Mouse (Mus musculus): Measurements from ENCODE around the gene Hist2h2ab.
"Not testable (repeated sequence)": the region's sequence is repeated elsewhere in the genome, so short reads cannot be mapped to it uniquely, and the experiment has no call there.

The Hist2h2ab gene

DNA sequence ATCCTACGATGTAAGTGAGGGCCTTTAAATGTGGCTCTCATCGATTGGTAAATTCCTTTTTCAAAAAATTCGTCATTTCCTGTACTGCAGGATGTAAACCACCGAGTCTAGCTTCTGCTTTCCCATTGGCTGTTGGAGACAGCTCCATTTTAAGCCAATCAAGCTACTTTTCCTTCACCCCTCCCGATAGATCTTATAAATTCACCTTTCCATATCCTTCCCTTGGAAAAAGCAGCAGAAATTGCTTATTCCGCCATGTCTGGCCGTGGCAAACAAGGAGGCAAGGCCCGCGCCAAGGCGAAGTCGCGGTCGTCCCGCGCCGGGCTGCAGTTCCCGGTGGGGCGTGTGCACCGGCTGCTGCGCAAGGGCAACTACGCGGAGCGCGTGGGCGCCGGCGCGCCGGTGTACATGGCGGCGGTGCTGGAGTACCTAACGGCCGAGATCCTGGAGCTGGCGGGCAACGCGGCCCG lies at the start of gene Hist2h2ab, which contains the start of gene Bola1:
Gene Hist2h2ab, plus strand, starts transcription at position 205 of the 470 bp plus-strand sequence.
Gene Bola1, minus strand, starts transcription at position 49 of the 470 bp plus-strand sequence.
- peak; percentile 78 to 81 for DNase-seq

- no peak for DNase-seq
Measured at GRCm38 (mm10) chr3:96170276-96170675, 49.4 kb upstream of the Hist2h2ab start.

DNA sequence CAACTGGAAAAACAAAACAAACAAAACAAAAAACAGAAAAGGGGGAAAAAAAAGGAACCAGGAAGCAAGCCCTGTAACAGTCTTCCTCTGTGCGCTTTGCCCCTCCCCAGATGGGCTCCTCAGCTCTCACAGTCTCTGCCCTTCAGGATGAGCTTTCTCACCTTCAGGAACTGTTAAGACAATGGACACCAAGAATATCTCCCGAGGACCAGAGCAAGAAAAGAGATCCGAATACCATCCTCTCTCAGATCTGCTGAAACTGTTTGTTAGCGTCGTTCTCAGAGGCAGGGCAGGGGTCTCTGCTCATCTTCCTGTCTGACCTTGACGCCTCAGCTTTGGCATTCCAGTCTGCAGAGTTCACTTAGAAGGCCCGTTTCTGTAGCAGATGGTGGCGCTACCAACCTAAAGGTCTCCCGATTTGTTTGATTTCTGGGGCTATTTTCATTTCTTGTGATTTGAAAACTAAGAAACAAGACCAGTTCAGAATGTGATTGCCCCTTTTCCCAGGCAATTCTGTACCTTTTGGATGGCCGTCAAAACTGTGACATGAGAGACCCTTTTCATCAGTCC lies 48.6 kb upstream of the Hist2h2ab start:
- DNase-seq: no peak

GRCm38 (mm10) chr3:96171583-96172196 lies 48.0 kb upstream of the Hist2h2ab start:
- no peak for DNase-seq

DNA sequence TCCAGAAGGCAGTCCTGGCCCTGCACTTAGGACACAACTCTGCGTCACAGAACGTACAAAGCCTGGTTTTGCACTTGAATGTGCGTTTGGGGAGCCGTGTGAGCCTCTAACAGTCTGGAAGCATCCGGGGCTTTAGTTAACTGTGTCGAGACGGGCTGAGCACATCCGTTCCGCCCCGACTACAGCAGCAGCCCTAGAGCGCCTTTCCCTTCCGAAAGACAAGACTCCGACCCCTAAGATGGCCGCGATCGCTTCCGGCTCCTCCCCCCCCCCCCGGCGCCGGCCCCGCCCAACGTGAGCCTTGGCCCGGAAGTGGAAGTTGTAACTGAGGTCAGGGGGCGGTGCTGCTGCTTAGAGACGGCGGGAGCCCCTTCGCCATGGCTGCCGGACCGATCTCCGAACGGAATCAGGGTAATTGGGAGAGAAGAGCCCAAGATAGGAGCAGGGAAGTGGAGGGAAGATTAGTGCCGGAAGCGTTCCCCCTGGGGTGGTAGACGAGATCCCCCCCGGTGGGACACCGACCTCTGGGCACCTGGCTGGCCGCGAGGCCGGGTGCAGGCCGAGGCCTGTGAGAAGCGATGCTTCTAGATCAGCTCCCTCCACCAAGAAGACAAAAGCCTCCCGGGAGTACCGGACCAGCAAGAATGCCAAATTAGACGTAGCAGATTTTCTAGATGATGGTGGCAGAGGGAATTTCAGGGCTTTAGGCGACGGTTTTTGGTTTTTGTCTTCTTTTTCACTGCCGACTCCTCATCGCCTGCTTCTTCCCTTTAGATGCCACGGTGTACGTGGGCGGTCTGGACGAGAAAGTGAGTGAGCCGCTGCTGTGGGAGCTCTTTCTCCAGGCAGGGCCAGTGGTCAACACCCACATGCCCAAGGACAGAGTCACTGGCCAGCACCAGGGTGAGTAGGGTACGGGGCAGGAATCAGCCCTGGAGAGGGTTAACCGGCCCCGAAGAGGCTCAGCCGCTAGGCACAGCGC lies 47.2 kb upstream of the Hist2h2ab start, which contains the start of gene Sf3b4:
Gene Sf3b4, plus strand, starts transcription at position 136 of the 982 bp plus-strand sequence.
- DNase-seq: peak; percentile 88 to 92

- no peak for DNase-seq
Measured at GRCm38 (mm10) chr3:96173185-96173584, 46.5 kb upstream of the Hist2h2ab start.

GRCm38 (mm10) chr3:96174042-96174441 lies 45.6 kb upstream of the Hist2h2ab start:
- DNase-seq: not testable (repeated sequence)

- no peak for DNase-seq
Measured at GRCm38 (mm10) chr3:96175251-96175650, 44.4 kb upstream of the Hist2h2ab start.

DNA sequence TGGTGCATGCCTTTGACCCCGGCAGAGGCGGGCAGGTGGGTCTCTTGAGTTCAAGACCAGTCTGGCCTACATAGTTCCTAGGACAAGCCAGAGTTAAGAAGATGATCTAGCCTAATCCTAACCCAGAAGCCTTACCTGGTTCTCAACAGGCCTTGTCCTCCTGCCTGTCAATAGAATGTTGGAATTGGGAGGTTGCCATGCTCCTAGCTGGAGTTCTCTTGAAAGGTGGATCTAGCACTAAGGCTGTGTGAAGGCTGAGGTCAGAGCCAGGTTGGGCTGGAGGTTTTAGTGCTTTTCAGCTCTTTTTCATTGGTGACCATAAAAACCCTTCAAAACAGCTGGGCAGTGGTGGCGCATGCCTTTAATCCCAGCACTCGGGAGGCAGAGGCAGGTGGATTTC lies 41.2 kb upstream of the Hist2h2ab start:
- DNase-seq: no peak

DNA sequence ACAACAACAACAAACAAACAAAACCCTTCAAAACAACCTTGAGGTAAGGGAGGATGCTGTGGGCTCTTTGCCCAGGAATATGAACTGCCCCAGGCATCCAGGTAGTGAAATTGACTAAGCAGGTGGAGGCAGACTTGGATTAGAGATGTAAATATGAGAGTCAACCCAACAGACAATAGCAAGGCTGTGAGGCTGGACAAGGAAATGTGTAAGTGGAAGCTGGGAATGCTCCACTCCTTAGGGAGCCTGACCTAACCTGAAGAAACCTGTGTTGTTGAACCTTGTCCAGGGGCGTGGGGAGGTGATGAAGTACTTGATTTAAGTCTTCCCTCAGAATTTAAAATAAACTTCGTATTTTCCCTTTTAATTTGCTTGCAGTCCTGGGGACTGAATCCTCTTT lies 40.8 kb upstream of the Hist2h2ab start:
- DNase-seq: no peak

- DNase-seq: no peak
Measured at GRCm38 (mm10) chr3:96179531-96179930, 40.1 kb upstream of the Hist2h2ab start.

DNA sequence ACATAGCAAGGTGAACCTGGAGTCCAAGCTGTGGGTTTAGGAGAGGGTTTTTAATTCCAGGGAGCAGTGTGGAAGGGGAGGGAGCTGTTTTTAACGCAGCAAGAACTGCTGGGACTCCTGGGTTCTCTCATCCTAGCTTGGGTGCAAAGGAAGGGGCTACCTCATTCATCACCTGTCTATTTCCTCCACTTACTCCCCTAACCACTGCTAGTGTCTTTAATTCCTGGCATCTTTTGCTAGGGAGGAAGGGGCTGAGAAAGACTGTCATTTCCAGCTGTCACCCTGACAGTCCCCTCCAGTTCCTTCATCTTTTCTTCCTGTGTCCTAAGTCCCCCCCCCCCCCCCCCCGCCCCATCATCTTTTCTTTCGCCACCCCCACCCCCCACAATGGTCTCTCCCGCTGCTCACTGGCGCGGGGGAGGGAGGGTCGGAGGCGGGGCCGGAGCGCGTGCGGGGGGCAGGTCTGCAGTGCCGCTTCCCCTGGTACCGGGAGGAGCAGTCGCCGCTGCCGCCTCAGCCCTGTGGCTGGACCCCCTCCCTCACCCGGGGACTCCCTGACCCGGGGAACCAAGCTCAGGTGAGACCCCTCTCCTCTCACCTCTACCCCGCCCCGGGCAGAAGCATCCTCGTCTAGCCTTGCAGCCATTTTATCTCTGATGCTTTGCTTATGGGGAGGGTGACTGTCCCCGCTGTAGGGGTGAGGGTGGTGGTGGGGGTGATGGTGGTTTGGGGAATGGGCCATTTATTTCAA lies 38.8 kb upstream of the Hist2h2ab start, which contains the start of gene Sv2a:
Gene Sv2a, plus strand, starts transcription at position 425 of the 751 bp plus-strand sequence.
- DNase-seq: peak; percentile 58 to 66

DNA sequence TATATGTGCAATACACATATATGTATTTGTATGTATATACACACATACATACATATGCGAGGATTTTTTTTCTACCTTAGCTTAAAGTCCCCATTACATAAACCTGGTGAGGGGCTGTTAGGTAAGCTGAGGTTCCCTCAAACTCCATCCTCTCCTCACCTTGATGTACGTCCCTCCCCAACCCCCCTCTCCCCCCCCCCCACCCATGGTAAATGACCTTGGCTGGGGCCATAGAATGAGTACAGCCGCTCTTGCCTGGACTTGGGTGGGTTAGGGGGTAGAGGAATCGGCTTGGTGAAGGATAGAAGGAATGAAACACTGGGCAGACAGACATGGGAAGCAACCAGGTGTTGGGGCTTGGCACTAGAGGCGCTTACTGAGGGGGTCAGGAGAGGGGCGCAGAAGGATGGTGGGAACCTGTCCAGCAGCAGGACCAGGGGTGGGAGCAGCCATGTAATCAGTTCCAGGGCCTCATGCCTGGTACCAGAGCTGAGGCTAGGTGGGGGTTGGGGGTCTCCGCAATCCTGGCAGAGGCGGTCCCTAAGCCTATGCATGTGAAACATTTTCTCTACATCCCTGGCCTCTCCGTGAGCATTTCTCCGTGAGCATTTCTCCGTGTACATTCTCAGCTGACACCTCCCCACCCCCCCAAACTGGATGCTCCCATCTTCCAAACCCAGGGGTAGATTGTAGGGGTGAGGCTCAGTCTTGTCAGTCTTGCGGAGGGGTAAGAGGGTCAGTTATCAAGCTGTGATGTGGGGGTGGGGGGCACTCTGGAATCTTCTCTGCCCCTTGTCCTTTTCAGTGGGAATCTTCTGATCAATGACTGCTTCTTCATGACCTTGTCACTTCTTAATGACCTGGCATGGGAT lies 37.9 kb upstream of the Hist2h2ab start:
- DNase-seq: no peak

- no peak for DNase-seq
Measured at GRCm38 (mm10) chr3:96182382-96182776, 37.3 kb upstream of the Hist2h2ab start.

- peak in 1 of 2 experiments; percentile 64 for DNase-seq
Measured at GRCm38 (mm10) chr3:96192977-96193376, 26.7 kb upstream of the Hist2h2ab start.

- DNase-seq: no peak
Measured at GRCm38 (mm10) chr3:96194966-96195365, 24.7 kb upstream of the Hist2h2ab start.

DNA sequence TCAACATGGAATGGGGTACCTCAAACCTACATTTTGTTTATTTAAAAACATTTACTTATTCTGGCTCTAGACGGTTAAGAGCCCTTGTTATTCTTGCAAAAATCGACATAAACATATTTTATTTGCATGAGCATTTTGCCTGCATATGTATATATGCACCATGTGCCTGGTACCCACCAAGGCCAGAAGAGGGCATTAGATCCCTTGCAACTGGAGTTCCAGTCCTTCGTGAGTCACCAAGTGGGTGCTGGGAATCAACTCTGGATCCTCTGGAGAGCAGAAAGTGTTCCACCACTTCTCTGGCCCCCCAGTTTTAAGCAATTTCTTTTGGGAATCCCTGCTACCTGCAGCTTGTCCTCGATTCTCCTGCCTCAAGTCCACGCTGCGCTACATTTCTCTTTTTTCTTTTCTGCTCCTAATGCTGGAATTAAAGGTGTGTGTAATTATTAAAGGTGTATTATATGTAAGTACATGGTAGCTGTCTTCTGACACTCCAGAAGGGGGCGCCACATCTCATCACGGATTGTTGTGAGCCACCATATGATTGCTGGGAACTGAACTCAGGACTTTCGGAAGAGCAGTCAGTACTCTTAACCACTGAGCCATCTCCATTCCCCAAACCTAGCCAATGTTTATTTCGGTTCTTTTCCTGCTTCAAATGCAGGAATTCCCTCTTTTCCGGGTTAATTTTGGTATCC lies 23.9 kb upstream of the Hist2h2ab start:
- no peak for DNase-seq

- DNase-seq: no peak
Measured at GRCm38 (mm10) chr3:96196437-96197128, 23.1 kb upstream of the Hist2h2ab start.

- peak; percentile 87 to 91 for DNase-seq
Measured at GRCm38 (mm10) chr3:96197129-96197749, 22.4 kb upstream of the Hist2h2ab start.

DNA sequence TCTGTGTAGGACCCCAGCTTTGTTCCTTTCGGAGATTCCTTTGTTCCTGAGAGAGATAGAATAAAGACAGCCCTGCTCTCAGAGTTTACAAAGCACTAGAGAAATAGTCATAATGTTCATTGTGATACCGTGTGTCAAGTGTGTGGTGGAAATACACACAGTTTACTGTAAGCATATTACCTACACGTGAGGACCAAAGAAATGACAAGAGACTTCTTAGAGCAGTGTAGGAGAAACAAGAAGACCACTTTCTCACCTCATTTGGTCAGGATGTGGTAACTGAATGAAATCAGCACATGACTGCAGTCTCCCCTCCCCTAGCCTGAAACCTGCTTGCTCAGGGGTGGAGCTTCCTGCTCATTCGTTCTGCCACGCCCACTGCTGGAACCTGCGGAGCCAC lies 21.5 kb upstream of the Hist2h2ab start:
- no peak for DNase-seq

Data from lung, postnatal 4 days (tissue).